Mouse (Mus musculus) gastrocnemius, adult 8-10 months (tissue): Measurements from ENCODE around the gene Rab3c. TPM values are rescaled to one million over a fixed set of nuclear protein-coding genes. Genes with fewer than 3 reads are reported as not detected.

ENCODE experiments used
- DNase-seq, 2 experiments: peaks; one replicate each; pipeline ENCODE4 v3.0.0; 2022; ENCODE audit warnings: low spot score in 2 of 2
- total RNA-seq, 4 experiments: library from RNA; stranded (reverse); gene quantifications; 2 replicates each; pipeline ENCODE4 v1.2.4; 2022

Gene Rab3c
- total RNA-seq, 4 experiments from 2014 or later, result 0.16 TPM; not detected in 3

DNA sequence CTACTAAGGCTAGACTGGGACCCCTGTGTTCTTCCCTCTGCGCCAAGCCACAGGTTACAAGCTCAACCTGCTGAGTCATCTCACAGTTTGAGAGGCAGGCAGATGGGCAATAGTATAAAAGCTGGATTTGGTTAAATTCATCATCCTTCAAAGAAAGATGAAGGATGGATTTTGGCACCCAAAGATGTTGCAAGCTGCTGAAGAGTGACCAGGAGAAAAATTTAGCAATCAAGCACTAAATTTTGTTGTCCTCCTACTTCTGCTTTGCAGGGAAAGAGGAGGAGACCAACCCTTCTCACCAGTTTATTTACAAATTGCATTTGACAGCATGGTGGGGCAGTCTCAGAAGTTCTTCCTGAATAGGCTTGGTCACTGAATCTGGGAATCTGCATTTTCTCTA, 90.8 kb downstream of the Rab3c start:
- DNase-seq, result no peak

DNA sequence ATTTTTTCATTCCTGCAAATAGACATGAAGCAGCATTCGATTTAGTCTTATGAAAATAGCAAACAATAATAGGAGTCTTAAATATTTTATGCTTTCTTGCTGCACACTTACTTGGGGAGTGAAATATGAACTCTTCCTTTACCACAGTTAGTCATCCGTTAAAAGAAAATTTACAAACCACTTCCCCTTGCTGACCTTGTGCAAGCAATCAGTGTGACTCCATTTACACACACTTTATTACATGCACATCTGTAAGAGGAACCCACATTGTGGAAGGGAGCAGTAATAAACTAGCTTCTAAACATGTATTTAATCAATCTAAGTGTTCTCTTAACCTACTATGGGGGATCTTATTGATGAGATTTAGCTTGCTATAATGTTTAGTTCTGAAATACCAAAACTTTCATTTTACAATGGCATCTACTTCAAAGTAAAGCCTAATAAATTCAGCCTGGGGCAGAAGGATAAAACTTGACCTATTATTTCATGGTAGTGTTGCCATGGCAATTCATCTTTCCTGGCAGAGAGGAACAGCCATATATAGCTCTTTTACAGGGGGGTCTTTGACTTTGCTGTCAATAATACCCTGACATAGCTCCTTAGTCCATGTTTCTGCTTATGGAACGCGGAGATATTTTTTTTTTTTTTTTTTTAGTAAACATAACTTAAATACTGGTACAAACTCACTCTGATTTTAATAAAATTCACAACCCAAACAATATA, 95.7 kb downstream of the Rab3c start:
- DNase-seq, result no peak

DNA sequence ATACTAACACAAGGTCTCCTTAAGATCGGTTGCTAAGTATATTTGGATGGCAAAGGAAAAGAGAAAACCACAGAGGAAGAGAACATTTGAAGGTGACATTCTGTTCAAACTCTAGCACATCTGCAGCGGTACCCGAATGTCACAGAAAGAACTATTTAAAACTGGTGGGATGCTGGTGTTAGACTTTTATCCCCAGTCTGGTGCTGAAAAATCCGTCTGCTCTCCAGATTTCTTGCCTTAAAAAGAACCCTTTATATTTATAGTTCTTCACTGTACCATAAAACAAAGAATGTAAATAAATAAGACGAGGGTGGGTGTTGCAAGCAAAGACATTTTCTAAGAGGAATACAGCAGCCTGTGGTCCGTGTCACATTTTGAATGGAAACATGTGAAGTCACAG, 105.1 kb downstream of the Rab3c start:
- DNase-seq, result no peak

DNA sequence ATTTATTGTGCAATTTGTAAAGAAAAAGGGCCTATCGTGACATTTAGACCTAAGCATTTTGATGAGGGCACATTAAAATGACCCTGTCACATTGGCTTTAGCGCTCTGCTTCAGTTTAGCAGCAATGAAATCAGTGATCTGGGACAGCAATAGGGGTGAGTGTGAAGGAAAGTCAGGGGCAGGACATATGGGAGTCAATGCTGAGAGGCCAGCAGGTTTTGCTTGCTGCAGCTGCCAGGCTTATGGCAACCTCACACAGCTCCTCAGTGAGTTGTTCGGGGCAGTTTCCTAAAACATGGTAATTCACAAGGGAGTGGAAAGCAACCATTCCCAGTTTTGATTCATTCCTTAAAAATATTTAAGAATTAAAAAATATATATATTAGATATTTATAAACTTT, 111.1 kb downstream of the Rab3c start:
- DNase-seq, result no peak

DNA sequence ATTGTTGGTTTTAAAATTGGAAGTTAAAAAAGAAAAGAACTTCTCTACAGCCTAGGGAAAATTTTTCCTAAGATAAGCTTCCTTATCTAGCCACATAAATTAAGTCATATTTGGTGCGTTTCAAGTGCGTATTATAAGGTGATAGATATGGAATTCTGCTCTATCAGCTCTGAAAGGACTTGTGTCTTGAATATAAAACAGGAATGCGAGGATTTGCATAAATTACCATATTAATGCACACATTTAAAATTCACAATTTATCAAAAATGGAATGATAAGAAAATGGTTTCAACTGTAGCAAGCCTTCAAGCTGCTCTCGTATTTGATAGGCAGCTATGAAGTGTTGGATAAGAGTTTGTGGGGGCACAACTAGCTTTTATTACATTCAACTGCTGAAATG, 111.6 kb downstream of the Rab3c start:
- no peak for DNase-seq

DNA sequence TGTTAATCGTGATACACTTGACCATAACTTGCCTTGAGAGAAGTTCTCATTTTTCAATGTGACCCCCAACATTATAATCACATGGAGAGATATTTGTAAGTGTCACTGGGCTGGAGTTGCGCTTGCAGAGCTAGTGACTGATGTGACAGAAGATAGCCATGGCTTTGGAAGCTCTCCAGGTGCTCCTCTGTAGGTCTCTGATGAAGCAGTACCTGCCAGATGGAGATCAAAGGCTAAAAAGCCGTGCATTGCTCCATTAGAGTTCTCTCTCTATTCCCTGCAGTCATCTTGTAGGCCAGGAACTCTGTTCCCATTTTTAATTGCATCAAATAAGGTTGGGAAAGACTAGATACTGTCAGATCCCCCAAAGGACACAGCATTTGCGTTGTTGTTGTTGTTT, 112.2 kb downstream of the Rab3c start:
- no peak for DNase-seq

DNA sequence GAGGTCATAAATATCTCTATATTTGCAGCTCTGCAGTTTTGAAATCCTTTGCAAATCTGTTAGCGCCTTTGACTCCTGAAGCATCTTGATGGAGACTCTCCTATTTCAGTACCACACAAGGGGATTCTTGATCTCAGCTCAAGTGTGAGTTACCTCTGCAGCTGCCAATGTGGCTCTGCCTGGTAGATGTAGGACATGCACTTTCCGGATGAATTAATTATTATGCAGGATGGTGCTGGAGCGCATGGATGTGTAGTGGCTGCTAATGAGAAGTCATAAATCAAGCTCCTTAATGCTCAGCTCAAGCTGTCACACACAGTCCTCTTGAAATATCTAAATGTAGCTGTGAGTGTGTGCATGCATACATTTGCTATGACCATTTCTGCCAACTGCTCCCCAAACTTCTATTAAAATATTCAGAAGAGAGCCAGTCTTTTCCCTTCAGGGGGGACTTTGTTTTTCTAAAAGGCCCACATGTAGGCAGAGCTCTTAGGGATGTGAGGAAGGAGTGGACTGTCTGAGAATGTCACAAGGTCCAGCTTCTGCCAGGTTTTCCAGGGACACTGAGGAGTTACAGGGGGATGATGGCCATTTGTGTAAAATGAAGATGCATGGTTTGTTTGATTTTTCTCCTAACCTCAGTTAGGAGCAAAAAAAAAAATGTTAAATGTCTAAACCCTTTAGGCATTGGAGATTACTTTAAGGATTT, 114.0 kb downstream of the Rab3c start:
- DNase-seq, result no peak

DNA sequence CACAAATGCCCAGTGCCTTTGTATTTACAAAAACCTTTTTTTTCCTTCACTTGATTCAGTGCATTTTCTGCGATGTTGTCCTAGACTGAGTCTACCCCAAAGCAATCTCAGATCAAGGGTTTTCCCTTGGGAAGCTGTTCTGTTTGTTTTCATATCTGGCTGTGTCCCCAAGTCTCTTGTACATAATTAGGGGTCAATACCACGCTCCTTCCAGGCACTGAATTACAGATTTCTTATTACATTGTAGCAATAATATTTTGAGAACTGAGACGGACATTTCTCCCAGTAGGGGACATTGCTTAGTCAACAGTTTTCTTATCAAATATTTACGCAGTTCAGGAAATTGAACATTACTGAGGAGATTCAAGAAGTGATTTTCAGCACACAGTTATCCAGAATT, 120.8 kb downstream of the Rab3c start:
- DNase-seq, result no peak

DNA sequence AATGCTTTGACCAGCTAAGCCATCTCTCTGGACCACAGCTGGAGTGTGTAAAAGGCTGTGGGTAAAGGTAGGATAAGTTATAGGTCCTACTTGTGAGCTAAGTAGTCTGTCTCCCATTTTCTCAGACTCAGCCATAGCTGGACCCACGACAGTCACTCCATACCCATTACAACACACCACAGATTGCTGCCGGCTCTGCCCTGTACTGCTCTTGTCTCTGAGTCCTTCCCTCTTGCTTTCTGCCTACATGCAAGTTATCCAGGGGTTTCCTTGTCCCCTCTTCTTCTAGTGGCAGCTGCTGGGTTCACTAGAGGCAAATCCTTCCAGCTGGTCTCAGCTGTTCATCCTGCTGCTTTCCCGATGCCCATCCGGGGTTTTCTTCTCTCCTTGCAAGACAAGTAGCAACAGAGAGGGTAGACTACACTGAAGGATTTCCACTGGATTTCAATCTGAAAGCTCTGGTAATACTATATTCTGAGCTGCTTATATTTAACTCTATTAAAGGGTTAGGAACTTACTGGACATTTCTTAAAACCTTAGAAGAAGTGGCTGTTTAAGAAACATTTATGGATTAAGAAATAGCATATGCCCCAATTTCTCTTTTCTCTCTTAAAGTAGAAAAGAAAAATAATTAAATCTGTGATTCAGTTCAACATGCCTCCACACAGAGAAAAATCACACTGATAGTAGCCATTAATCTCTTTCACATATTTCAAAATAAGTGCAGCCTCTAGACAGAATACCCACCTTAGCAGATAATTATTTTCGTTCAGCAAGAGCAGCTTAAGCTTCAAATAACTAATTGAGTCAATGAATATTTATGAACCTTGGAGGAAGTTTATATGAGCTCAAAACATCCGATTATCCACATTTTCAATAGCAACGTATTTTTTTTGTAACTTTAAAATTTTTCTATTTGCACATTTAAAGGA, 121.9 kb downstream of the Rab3c start:
- DNase-seq, result no peak

DNA sequence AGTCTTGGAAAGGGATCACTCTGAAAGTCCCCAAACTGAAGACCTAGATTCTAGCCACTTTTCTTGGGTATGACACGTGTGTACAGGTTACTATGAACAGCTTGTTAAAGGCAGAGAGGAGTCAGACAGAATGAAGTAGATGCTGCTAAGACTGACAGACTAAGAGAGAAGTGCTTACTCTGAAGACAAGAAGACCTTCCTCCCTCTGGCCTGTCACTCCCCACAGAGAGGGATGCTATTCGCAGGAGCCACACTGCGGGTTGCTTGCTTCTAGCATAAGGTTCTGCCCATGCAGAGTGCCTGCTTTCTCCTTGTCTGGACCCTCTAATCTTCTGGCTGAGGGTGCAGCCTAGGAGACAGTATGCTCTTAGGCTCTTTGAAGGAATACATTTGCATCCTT, 135.3 kb downstream of the Rab3c start:
- DNase-seq, result no peak

DNA sequence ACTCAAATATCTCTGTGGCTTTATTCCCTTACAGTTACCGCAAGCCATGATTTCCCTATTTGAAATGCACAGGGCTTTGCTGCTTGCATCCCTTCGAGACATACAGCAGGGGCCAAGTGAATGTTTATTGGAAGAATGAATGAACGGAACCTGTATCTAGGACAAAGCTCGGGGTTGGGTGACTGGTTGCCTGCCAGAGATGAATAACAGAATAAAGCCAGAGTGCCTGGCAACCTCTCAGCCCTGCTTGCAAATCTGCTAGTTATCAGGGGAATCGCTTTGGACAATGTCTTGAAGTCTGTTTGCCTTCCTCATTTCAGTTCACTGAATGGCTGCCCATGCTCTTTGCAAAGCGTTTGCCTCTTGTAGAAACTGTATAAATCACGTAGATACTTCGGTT, 135.8 kb downstream of the Rab3c start:
- DNase-seq, result no peak

DNA sequence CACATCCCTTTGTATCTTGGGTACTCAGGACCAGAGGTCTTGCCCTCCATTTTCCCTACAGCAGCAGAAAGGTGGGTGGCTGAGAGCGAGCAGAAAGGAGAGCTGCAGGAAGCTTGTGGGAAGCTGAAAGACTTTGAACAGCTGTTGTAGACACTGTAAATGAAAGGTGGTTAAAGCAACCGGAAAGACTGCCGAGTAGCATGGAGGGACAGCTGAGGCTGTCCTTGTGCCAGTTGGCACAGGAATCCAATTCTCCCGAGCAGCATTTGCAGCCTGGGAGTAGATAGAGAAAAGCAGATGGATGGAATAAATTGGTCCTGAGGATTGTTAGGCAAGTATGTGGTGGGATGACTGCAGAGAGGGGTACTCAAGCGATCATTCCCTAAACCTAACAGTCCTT, 141.5 kb downstream of the Rab3c start:
- no peak for DNase-seq

DNA sequence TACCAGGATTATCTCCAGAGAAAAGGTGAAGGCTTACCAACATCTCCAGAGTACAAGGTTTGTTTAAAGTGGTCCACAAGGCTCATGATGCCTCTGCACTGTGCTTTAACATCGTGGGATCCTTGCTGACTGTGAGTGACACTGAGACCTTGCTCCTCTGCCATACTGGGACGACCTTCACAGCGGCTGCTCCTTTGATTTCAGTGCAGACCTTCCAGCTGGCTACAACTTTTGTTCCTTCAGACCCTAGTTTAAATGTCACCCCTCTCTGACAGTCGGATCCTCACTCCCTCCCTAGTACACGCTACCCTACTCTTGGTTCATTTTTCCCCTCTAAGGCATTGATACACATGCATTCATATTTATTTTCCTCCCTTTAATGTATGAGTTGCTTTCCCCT, 142.2 kb downstream of the Rab3c start:
- no peak for DNase-seq

DNA sequence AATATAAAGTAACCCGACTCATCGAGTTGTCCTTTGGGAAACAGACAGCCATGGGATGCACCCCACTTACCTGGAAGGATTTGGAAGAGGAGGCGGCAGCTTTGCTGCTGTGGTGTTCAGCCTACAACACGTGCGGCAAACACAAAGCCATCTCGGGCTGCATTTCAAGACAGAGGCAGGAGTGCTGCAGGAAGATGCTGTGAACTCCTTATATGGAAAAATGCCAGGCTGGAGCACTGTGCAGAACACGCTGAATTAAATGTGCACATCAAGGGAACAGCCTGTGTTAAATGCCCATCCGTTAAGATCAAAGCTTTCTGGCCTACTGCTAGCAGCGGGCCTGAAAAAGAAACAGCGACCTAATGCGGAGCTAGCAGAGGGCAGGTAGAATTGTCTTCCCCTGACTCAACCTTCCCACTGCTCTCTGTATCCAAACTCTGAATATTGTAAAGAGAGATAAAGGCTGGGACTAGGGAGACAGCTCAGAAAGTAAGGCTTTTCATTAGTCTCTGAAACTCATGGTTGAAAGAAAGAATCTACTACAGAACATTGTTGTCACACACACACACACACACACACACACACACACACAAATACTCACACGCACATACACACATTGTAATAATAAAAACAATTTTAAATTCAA, 153.1 kb downstream of the Rab3c start:
- DNase-seq, result no peak

DNA sequence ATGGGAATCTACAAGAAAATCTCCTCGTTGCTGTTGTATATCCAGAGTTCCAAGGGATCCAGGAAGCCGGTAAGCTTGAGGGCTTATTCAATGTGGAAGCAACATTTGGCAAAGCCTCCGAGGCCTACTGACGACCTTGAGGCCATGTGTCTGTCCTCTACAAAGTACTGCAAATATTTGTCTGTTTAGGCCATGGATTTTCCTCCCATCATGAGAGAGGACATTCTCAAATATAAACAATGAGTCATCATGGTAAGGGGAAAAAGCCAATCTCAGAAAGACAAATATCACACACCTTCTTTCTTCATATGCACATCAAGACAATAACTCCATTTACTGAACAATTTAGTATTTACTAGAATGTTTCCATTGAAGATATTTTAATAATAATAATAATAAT, 158.0 kb downstream of the Rab3c start:
- no peak for DNase-seq

DNA sequence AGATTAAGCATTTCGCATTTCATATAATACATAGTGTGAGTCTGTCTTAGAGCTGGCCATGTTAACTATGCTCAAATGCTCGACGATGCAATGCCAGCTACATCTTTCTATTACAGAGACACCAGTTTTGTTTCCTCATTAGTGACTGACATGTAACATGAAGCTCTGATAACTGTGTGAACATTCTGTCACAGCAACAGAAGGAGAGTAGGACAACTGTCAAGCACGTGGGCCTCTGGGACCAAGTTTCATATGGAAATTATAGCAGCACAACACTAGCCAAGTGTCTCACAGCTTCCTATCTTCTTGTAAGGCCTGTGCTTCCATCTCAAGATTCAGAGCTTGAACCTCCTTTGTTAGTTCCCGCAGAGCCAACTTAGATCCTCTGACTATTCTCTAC, 163.9 kb downstream of the Rab3c start:
- no peak for DNase-seq

DNA sequence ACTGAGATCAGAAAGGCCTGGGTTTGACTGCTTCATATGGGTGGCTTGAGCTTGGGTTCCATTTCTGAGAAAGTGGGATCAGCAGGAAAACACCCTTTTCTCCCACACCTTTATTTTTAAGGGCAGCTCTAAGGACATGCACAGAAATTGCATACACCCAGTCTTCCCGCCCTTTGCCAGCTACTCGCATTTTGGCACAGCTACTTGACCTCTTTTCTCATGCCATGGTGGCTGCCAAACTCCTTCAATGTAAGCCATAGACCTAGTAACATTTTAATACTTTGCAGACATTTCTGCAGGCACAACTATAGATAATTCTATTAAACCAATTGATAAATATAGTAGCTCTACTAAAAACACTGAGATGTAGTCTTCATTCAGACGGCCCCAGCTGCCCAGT, 164.5 kb downstream of the Rab3c start:
- no peak for DNase-seq

DNA sequence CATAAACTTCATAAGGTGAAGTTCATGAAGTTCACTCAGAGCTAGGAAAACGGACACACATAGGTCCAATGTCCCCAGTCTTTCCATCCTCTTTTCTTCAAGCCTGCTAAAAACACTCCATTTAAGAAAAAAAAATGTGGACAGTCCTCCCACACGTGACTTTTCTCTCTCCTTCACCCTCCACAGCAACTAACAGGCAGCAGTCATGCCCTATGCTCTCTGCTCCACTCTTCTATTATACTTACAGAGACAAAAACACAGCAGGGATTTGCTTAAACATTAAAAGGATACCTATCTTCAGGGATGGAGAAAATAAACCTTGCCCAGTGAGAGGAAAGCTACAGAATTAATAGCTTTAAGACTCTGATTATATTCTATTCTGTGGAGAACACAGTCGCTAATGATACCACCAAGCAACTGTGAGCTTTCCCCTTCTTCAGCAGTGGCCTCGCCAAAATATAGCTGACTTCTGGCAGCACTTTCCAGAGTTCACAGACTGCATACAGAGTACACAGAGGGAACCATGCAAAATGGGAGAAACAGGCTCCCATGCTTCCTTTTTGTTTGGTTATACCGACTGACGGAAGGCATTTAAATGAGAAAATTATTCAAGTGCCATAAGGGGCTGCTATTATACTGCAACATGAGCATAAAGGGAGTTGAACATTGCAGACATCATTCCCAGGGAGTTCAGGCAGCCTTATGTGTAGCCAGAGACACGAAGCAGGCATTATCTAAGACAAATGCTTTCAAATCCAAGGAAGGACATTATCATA, 165.7 kb downstream of the Rab3c start:
- no peak for DNase-seq

DNA sequence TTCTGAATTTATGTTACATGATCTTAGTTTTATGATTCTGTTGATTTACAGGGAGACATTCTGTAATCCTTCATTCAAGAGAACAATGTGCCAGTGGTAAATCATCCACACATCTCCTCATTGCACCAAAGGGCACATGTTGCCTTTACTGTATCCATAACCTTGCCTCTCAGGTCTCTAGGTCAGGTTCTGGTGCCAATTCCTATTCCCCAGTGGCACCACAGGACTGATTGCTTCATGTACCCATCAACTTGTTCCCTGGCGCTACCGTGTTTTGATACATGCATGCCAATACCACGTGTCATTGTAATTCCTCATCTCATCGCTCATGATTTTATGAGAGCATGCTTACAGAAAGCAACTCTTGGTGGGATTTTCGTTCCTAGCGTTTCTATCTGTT, 167.1 kb downstream of the Rab3c start:
- no peak for DNase-seq

DNA sequence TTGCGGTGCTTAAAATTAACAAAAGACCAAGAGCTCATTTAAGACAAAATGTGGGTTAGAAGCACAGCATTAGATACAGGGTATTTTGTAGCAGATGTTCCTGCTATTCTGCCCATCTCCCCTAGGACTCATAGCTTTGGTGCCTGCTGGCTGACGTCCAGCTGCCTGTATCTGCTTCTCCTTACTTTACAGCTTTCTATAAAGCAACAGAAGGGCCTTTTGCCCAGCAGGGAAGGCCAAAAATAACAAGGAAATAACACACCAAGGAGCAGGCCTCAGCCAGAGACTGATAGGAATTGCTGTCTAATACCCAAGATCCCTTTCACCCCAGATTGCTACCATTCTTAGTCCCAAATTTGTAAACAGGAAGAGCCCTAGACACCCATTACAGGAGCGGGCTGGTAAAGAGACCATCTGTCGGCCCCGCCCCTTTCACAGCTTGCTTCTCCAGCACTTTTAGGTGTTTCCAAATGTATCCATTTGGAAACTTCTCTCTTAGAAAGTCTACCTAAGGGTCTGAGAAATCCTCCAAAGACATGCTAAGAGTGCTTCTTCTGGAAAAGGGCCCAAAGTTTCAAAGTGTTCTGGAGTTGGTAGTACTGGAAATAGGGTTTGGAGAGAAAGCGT, 183.3 kb downstream of the Rab3c start:
- DNase-seq, result no peak
